Mouse (Mus musculus) neural tube, embryonic 12.5 days (tissue): ENCODE results near the gene Ptpn3. TPM values are rescaled to one million over a fixed set of nuclear protein-coding genes. Genes with fewer than 3 reads are reported as not detected.

Source experiments
- ATAC-seq: fragments of 200-750 bp; cut with Nextera tagmentation; 2 replicates; pipeline ENCODE4 v1.8.0; 2017; ENCODE audit warnings: low read depth, mild to moderate bottlenecking, moderate TSS enrichment, moderate library complexity; ENCODE audit not compliant: low FRiP score
- H3K27ac ChIP-seq: fragments of 300-500 bp; sonication (generic); 2 replicates; pipeline ENCODE4 v1.5.1; 2016
- H3K27me3 ChIP-seq: fragments of 300-500 bp; sonication (generic); replicated peaks from 2 replicates; pipeline ENCODE4 v1.6.1; 2016; ENCODE audit warnings: mild to moderate bottlenecking
- H3K36me3 ChIP-seq: fragments of 300-500 bp; sonication (generic); 2 replicates; pipeline ENCODE4 v1.6.1; 2016; ENCODE audit warnings: mild to moderate bottlenecking
- H3K4me1 ChIP-seq: fragments of 300-500 bp; sonication (generic); 2 replicates; pipeline ENCODE4 v1.6.1; 2016
- H3K4me2 ChIP-seq: fragments of 300-500 bp; sonication (generic); replicated peaks from 2 replicates; pipeline ENCODE4 v1.6.1; 2016; ENCODE audit warnings: mild to moderate bottlenecking
- H3K4me3 ChIP-seq: fragments of 300-500 bp; sonication (generic); 2 replicates; pipeline ENCODE4 v1.5.1; 2016
- H3K9ac ChIP-seq: fragments of 300-500 bp; sonication (generic); 2 replicates; pipeline ENCODE4 v1.6.1; 2016; ENCODE audit warnings: mild to moderate bottlenecking
- H3K9me3 ChIP-seq: fragments of 300-500 bp; sonication (generic); 2 replicates; pipeline ENCODE4 v1.6.1; 2016; ENCODE audit warnings: mild to moderate bottlenecking
- WGBS: fragments of 180-500 bp; shearing (Covaris S2); methylation state at CpG from one replicate; pipeline ENCODE4 v1.1.7; 2016; 5-methylcytosine and 5-hydroxymethylcytosine counted together
- polyA plus RNA-seq: library from polyadenylated mRNA; unstranded; fragments of >200 nt; fragmentation: Nextera tagmentation; extraction: Ambion mirVana; gene quantifications from 2 replicates; pipeline ENCODE4 v1.2.1, GENCODE M21; 2016

Ptpn3 gene
- 5.4 and 5.8 TPM in 2 replicates for polyA plus RNA-seq

DNA sequence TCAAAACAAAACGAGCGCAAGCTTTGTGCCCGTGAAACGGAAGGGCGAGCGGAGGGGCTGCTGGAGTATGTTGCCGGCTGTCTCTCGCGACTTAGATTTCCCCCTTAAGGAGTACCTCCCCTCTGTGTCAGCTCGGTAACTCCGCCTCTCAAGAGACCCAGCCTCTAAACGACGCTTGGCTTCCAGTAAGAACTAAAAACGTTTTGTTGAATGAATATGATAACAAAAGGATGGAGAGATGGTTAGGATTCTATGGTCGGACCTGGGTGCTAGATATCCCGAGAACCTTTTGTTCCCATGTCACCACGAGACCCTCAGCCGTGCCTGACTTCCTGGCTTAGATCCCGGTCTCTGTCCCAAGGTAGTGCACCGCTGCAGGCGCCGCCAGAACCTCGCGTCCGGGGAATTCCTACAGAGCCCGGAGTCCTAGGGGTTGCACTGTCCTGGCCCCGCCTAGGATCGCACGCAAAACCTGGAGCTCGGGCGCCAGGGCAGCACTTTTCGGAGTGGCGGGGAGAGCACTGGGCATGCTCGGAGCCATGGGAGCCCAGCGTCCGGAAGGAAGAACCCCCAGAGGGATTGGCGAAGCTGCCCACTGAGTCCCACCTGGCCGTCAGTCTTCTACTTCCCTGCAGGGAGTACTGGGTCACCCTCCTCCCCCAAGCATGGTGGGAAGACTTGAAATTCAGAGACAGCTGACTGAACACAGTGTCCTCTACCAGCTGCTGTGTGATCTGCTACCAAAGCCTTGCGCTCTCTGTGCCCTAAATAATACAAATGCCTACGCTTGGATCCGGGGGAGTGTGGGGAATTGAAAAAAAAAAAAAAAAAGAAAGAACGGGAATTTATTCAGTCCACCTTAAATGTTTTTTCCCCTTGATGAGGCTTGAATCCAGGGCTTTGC lies at the start of gene Ptpn3:
Ptpn3 (minus strand) TSS at position 428 of the 904 bp plus-strand sequence.
- H3K4me2 ChIP-seq = peak within 1 kb of the TSS; percentile 99
- peaks cover 27% of the 10 kb centered on the region for H3K4me1 ChIP-seq
- H3K4me3 ChIP-seq = peak within 1 kb of the TSS; percentile 79
- no peaks in the 10 kb centered on the region for H3K9me3 ChIP-seq
- WGBS = under 1% methylated on average over 42 of the region's 42 CpGs
- peaks cover 35% of the 10 kb centered on the region for H3K27me3 ChIP-seq
- H3K9ac ChIP-seq = peak within 1 kb of the TSS; percentile 45; the same call in 1 of the 2 replicates
- no peak within 1 kb of the TSS for H3K27ac ChIP-seq
- no peaks in the 10 kb centered on the region for H3K36me3 ChIP-seq
- ATAC-seq = peak; percentile 81

DNA sequence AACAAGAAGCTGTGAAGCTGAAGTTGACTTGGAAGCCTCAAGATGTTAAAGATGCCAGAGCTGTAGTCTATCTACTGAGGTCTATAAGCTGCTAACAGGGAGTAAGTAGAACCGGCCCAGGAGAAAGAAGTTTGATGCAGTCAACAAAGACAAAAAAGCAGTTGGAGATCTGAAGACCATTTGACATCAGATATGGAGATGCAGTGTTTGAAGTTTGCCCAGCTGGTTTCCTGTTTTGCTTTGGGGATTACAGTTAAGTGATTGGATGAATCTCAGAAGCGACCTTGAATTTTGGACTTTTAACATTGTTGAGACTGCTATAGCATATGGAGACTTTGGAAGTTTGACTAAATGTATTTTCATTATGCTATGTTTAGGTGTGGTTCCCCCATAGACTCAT lies 48.9 kb upstream of the Ptpn3 start:
- Histone ChIP-seq H3K27me3 (no peaks in the 10 kb centered on the region), H3K9ac (no peak overlapping the region), H3K27ac (no peak overlapping the region), H3K36me3 (no peaks in the 10 kb centered on the region), H3K4me3 (no peak overlapping the region), H3K4me1 (no peaks in the 10 kb centered on the region), H3K4me2 (no peak overlapping the region), H3K9me3 (no peaks in the 10 kb centered on the region)
- ATAC-seq = no peak
- WGBS = 96% methylated on average over 2 of the region's 2 CpGs

DNA sequence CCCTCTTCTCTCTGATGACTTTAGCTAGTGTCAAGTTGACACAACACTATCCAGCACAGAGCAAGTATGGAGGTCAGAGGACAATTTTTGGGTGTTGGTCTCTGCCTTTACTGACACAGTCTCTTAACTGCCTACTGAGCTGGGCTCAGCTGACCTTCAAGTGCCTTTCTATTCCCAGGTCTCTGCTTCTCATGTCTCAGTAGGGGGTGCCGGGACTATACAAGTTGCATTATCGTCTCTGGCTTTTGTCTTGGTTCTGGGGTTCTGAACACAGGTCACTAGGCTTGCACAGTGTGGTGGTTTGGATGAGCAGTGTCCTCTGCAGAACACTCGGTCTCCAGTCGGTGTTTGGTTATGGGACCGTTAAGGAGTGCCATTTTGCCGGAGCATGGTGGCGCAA lies 42.4 kb upstream of the Ptpn3 start:
- no peak overlapping the region for H3K27ac ChIP-seq
- H3K9ac ChIP-seq = no peak overlapping the region
- H3K27me3 ChIP-seq = no peaks in the 10 kb centered on the region
- no peak overlapping the region for H3K4me3 ChIP-seq
- H3K36me3 ChIP-seq = no peaks in the 10 kb centered on the region
- H3K9me3 ChIP-seq = no peaks in the 10 kb centered on the region
- ATAC-seq = no peak
- WGBS = 94% methylated on average over 7 of the region's 7 CpGs
- no peak overlapping the region for H3K4me2 ChIP-seq
- H3K4me1 ChIP-seq = no peaks in the 10 kb centered on the region

DNA sequence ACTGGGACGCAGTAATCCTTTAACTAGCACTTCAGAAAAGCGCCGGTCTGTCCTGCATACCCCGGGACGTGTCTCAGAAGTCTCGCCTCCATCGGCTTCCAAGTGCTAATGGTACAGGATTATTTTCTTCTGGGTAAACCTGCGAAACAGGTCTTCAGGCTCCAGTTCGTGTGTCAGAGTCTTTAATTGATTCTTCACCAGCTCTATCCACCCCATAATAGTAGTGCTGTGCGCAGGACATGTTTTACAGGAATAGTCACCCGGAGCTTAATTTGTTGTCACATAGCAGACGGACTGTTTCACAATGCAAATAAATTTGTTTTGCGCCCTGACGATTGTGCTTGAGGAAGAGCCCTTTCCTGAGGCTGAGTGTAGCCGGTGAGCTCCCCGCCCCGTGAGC lies 37.3 kb upstream of the Ptpn3 start:
- Histone ChIP-seq H3K9ac (no peak overlapping the region), H3K4me2 (no peak overlapping the region), H3K4me1 (no peaks in the 10 kb centered on the region), H3K4me3 (no peak overlapping the region), H3K27me3 (no peaks in the 10 kb centered on the region), H3K27ac (no peak overlapping the region), H3K36me3 (no peaks in the 10 kb centered on the region), H3K9me3 (peaks cover 5% of the 10 kb centered on the region; the same call in 1 of the 2 replicates)
- WGBS = 89% methylated on average over 17 of the region's 17 CpGs
- no peak for ATAC-seq

DNA sequence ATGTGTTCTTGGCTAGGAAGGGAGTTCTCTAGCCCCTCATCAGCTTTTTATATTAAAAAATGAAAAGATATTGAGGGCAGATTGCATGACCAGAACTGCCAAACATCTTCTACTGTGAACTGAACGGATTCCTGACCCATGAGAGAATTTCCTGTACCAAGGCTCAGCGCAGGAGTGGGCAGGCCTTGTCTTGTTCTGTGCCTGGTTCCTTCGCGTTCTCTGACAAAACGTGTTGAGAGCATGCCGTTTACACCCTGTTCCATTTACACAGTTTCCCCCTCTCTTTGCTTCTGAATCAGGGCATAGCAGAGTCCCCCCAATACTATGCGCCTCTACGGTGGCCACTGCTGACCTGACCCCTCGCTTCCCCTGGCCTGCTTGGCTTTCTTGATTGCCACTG lies 36.4 kb upstream of the Ptpn3 start:
- Histone ChIP-seq H3K4me1 (no peaks in the 10 kb centered on the region), H3K4me2 (no peak overlapping the region), H3K4me3 (no peak overlapping the region), H3K9me3 (peaks cover 7% of the 10 kb centered on the region; the same call in 1 of the 2 replicates), H3K9ac (no peak overlapping the region), H3K27ac (no peak overlapping the region), H3K27me3 (no peaks in the 10 kb centered on the region), H3K36me3 (no peaks in the 10 kb centered on the region)
- ATAC-seq = no peak
- WGBS = 85% methylated on average over 9 of the region's 9 CpGs

DNA sequence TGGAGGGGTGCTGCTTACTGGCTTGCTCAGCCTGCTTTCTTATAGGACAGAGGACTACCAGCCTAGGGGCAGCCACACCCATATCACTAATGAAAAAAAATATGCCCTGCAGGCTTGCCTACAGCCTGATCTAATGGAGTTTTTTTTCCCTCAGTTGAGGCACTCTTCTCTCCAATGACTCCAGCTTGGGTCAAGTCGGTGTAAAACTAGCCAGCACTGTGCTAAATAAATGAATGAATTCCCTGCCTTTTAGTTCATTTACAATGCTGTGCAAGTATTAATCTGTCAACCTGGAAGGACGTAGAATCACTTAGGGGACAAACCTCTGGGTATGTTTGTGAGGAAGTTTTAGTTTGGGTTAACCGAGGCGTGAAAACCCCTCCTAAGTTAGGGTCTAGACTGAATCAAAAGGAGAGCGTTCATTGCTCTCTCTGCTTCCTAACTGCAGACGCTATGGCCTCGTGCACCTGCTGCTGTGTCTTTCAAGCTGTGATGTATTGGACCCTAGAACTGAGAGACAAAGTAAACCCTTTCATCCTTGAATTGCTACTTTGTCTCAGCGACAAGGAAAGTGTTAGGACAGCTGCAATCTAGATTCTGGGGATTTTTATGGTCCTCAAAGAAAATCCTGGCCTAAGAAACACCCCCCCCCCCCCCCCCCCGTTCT lies 33.5 kb upstream of the Ptpn3 start:
- ATAC-seq = peak; percentile 53
- 14% methylated on average over 9 of the region's 9 CpGs for WGBS
- Histone ChIP-seq H3K9ac (no peak overlapping the region), H3K36me3 (no peaks in the 10 kb centered on the region), H3K4me2 (no peak overlapping the region), H3K27me3 (no peaks in the 10 kb centered on the region), H3K9me3 (peaks cover 7% of the 10 kb centered on the region; the same call in 1 of the 2 replicates), H3K4me3 (no peak overlapping the region), H3K4me1 (no peaks in the 10 kb centered on the region), H3K27ac (no peak overlapping the region)

DNA sequence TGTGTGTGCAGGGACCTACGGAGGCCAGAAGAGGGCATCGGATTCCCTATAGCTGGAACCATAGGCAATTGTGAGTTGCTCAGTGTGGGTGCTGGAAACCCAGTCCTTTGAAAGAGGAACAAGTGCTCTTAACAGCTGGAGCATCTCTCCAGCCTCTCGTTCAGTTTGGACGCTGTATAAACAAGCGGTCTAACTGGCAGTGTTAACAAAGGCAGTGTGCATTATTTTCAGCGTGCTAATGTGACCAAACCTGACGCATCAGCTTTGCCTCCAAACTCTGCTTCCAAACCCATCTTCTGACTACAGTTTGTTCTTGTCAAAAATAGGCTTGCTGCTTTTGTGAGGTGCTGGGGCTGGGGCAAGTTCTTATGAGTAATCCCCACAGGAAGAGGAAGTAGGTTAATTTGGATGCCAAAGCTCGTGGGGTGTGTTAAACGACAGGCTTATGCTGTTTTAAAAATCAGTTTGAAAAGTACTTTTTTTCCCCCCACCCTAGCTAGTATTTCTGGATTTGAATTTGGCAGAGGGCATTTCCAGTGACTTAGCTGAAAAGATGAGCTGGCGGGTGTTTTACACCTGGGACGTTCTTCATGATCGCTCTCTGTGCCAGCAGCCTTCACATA lies 32.4 kb upstream of the Ptpn3 start:
- ATAC-seq = no peak
- Histone ChIP-seq H3K4me3 (no peak overlapping the region), H3K36me3 (no peaks in the 10 kb centered on the region), H3K9me3 (peaks cover 7% of the 10 kb centered on the region; the same call in 1 of the 2 replicates), H3K27me3 (no peaks in the 10 kb centered on the region), H3K4me1 (no peaks in the 10 kb centered on the region), H3K27ac (no peak overlapping the region), H3K9ac (no peak overlapping the region), H3K4me2 (no peak overlapping the region)
- WGBS = 93% methylated on average over 12 of the region's 12 CpGs

DNA sequence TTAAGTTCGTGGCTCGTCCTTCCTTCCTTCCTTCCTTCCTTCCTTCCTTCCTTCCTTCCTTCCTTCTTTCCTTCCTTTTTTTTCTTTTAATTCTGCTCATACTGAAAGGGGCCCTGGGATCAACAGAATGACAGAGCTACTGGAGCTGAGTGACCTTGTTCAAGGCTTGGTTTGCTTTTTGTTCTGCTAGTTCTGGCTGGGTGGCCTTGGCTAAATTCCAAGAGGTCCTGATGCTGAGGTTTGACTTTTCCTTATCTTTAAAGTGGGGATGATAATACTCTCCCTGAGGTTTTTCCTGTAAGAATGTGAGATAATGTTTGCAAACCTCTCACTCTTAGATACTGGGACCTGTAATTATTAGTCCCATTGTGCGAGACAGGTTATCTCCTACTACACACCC lies 30.9 kb upstream of the Ptpn3 start:
- Histone ChIP-seq H3K27me3 (no peaks in the 10 kb centered on the region), H3K9me3 (peaks cover 7% of the 10 kb centered on the region; the same call in 1 of the 2 replicates), H3K4me3 (no peak overlapping the region), H3K27ac (no peak overlapping the region), H3K9ac (no peak overlapping the region), H3K4me2 (no peak overlapping the region), H3K36me3 (no peaks in the 10 kb centered on the region), H3K4me1 (no peaks in the 10 kb centered on the region)
- 86% methylated on average over 3 of the region's 3 CpGs for WGBS
- no peak for ATAC-seq

DNA sequence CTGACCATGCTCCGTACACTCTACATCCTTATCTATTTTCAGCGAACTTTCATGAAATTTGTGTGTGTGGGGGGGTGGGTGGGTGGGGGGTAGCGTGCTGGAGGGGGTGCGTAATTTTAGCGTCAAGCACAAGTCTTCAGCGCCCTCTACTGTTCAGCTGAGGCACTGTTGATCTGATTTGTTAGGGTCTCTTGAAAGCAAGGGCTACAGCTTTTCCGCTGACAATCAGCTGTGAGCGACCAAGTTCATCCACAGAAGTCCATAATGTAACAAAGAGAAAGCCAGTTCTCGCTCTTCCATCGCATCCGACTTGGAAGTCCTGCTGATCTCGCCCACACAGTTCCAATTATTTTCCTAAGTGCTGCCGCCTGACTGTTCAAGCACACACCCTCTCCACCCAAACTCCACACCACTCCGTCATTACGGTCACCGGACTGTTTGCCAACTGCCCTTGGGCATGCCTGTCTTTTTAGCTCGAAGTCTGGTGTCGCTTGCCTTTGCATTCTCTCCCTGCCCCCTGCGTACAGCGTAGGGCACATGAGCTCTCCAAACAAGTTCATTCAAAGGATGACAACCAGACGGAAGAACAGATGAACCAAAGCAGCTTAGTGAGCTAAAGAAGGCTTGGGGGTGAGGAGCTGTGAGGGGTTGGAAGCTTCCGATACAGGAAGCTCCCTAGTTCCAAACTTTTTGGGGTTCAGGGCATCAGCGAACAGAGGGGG lies 19.1 kb upstream of the Ptpn3 start:
- Histone ChIP-seq H3K27ac (no peak overlapping the region), H3K9me3 (no peaks in the 10 kb centered on the region), H3K27me3 (no peaks in the 10 kb centered on the region), H3K9ac (no peak overlapping the region), H3K4me1 (no peaks in the 10 kb centered on the region), H3K4me3 (no peak overlapping the region), H3K36me3 (no peaks in the 10 kb centered on the region), H3K4me2 (no peak overlapping the region)
- no peak for ATAC-seq
- 44% methylated on average over 23 of the region's 23 CpGs for WGBS

DNA sequence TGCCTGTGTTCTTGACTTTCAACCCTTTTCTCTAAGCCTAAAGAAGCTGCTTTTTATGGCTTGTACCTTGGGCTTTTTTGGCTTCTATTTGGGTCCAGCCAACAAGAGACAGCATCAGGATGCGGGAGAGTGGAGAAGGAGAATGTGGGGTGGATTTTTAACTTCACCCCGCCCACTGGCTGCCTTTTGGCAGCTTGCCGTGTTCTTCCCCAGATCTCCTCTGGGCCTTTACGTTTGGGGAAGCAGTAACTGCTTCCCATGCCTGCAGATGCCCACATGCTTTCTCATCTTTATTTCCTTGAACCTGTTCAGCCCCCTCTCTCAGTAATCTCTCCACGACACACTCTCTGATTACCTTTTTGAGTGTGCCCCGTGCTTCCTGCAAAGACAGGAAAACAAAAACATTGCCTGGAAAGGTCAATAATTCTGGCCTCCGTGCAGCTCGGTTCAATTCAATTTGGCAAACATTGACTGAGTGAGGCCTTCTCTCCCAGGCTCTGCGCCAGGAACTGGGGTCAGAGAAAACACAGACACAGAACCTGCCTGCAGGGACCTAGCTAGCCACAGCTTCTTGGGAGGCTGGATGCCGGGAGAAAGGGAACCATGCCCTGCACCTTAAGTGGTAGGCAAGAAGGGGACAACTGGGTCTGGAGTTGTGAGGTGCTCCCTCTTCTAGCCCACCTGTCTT lies 17.0 kb upstream of the Ptpn3 start:
- no peaks in the 10 kb centered on the region for H3K27me3 ChIP-seq
- H3K9me3 ChIP-seq = no peaks in the 10 kb centered on the region

More for the DNA sequence above, 17.0 kb upstream of the Ptpn3 start:
- no peak overlapping the region for H3K4me2 ChIP-seq
- 54% methylated on average over 10 of the region's 10 CpGs for WGBS
- H3K36me3 ChIP-seq = no peaks in the 10 kb centered on the region
- ATAC-seq = no peak
- no peak overlapping the region for H3K9ac ChIP-seq
- no peaks in the 10 kb centered on the region for H3K4me1 ChIP-seq
- no peak overlapping the region for H3K4me3 ChIP-seq
- no peak overlapping the region for H3K27ac ChIP-seq
